Mouse (Mus musculus): ENCODE data around the gene Cux2. TPM values are rescaled to one million over a fixed set of nuclear protein-coding genes. Genes with fewer than 3 reads are reported as not detected.

Cux2 gene
- polyA plus RNA-seq, 1 experiment from 2014 or later = 8.0 TPM

- Histone ChIP-seq H3K27ac (no peak overlapping the region), H3K27me3 (ENCODE audit: insufficient read depth, poor library complexity, severe bottlenecking) (no peaks in the 10 kb centered on the region), H3K4me3 (no peak overlapping the region), H3K9me3 (no peaks in the 10 kb centered on the region), H3K4me1 (peaks cover 34% of the 10 kb centered on the region), H3K36me3 (peaks cover 67% of the 10 kb centered on the region)
- WGBS = 90% methylated on average over 2 of the region's 2 CpGs
- DNase-seq (ENCODE audit: low spot score) = no peak
Observed at GRCm38 (mm10) chr5:121808202-121808601, 241.7 kb downstream of the Cux2 start.

- 93% methylated on average over 3 of the region's 3 CpGs for WGBS
- H3K36me3 ChIP-seq = peaks cover 67% of the 10 kb centered on the region
- no peak overlapping the region for H3K27ac ChIP-seq
Observed at GRCm38 (mm10) chr5:121807186-121807585, 242.7 kb downstream of the Cux2 start.

More at GRCm38 (mm10) chr5:121807186-121807585, 242.7 kb downstream of the Cux2 start:
- Histone ChIP-seq H3K9me3 (no peaks in the 10 kb centered on the region), H3K4me3 (no peak overlapping the region), H3K4me1 (peaks cover 29% of the 10 kb centered on the region), H3K27me3 (ENCODE audit: insufficient read depth, poor library complexity, severe bottlenecking) (no peaks in the 10 kb centered on the region)
- no peak for DNase-seq (ENCODE audit: low spot score)

Small RNAs within 50 kb of the gene (microRNA-seq; reads per million reads assigned to microRNA genes)
- 1.0 reads per million for gene Mir7031

Other genes with a start within 250 kb of the Cux2 start
- 15.3 and 18.2 TPM in 2 replicates for gene Sh2b3, start 212.5 kb downstream of the Cux2 start, polyA plus RNA-seq (2016; fragmentation: Nextera tagmentation; extraction: Ambion mirVana)
- gene Pheta1, start 201.1 kb downstream of the Cux2 start, polyA plus RNA-seq (2016; fragmentation: Nextera tagmentation; extraction: Ambion mirVana) = 20.1 and 32.4 TPM in 2 replicates
- 3,021 and 6,084 TPM in 2 replicates for gene Myl2, start 50.8 kb upstream of the Cux2 start, polyA plus RNA-seq (2016; fragmentation: Nextera tagmentation; extraction: Ambion mirVana)
- gene Ccdc63, start 90.7 kb upstream of the Cux2 start, polyA plus RNA-seq (2016; fragmentation: Nextera tagmentation; extraction: Ambion mirVana) = 0.20 and 0.39 TPM in 2 replicates
- gene Ppp1cc, start 108.2 kb upstream of the Cux2 start, polyA plus RNA-seq (2016; fragmentation: Nextera tagmentation; extraction: Ambion mirVana) = 243 and 295 TPM in 2 replicates
- 2.7 and 6.7 TPM in 2 replicates for gene Hvcn1, start 156.7 kb upstream of the Cux2 start, polyA plus RNA-seq (2016; fragmentation: Nextera tagmentation; extraction: Ambion mirVana)
- 2.4 and 3.1 TPM in 2 replicates for gene Tctn1, start 214.4 kb upstream of the Cux2 start, polyA plus RNA-seq (2016; fragmentation: Nextera tagmentation; extraction: Ambion mirVana)
- gene Pptc7, start 234.3 kb upstream of the Cux2 start, polyA plus RNA-seq (2016; fragmentation: Nextera tagmentation; extraction: Ambion mirVana) = 9.1 and 9.9 TPM in 2 replicates